Mouse (Mus musculus) myocyte (in vitro differentiated cells): ENCODE data around the gene Brca2. TPM values are rescaled to one million over a fixed set of nuclear protein-coding genes. Genes with fewer than 3 reads are reported as not detected.

Experiments
- H3K27me3 ChIP-seq: one replicate; pipeline ENCODE4 v1.6.1; 2011; ENCODE audit not compliant: control insufficient read depth, insufficient read depth, insufficient read length
- H3K36me3 ChIP-seq: one replicate; pipeline ENCODE4 v1.6.1; 2011; ENCODE audit not compliant: control insufficient read depth, insufficient read depth
- H3K4me2 ChIP-seq: one replicate; pipeline ENCODE4 v1.6.1; 2011; ENCODE audit warnings: low read depth, control low read depth
- H3K4me3 ChIP-seq: one replicate; pipeline ENCODE4 v1.5.1; 2011; ENCODE audit warnings: mild to moderate bottlenecking, control low read depth, moderate library complexity
- H3K79me2 ChIP-seq: one replicate; pipeline ENCODE4 v1.6.1; 2011; ENCODE audit not compliant: control insufficient read depth, insufficient read depth
- H3ac ChIP-seq: one replicate; pipeline ENCODE4 v1.6.1; 2011; ENCODE audit not compliant: control insufficient read depth, insufficient read length
- CEBPB ChIP-seq: IDR thresholded peaks from 2 replicates; pipeline ENCODE4 v1.6.1; 2011; ENCODE audit warnings: mild to moderate bottlenecking, moderate library complexity; ENCODE audit not compliant: poor library complexity, insufficient read depth, severe bottlenecking
- E2F4 ChIP-seq: IDR thresholded peaks from one replicate; pipeline ENCODE4 v1.6.1; 2011; ENCODE audit warnings: mild to moderate bottlenecking, control low read depth, moderate library complexity; ENCODE audit not compliant: insufficient read depth
- MAX ChIP-seq: IDR thresholded peaks from one replicate; pipeline ENCODE4 v1.6.1; 2011; ENCODE audit warnings: low read depth, mild to moderate bottlenecking, control low read depth
- MYOD1 ChIP-seq, 3 experiments: IDR thresholded peaks; one replicate each; pipeline ENCODE4 v1.6.1; 2011; ENCODE audit warnings: control low read depth in 2 of 3, low read depth in 2 of 3, mild to moderate bottlenecking in 2 of 3, moderate library complexity in 1 of 3; ENCODE audit not compliant: insufficient read length in 2 of 3, control insufficient read depth in 1 of 3
- MYOG ChIP-seq, 3 experiments: IDR thresholded peaks; one replicate each; pipeline ENCODE4 v1.6.1; 2011; ENCODE audit warnings: control low read depth in 2 of 3, low read depth in 2 of 3, mild to moderate bottlenecking in 2 of 3; ENCODE audit not compliant: insufficient read length in 2 of 3, control insufficient read depth in 1 of 3, insufficient read depth in 1 of 3
- POLR2A ChIP-seq: IDR thresholded peaks from one replicate; pipeline ENCODE4 v1.6.1; 2011; ENCODE audit warnings: low read depth, mild to moderate bottlenecking, control low read depth, moderate library complexity; ENCODE audit not compliant: insufficient read length
- POLR2AphosphoS2 ChIP-seq: IDR thresholded peaks from one replicate; pipeline ENCODE4 v1.6.1; 2011; ENCODE audit warnings: low read depth, control low read depth; ENCODE audit not compliant: insufficient read length
- REST ChIP-seq: IDR thresholded peaks from one replicate; pipeline ENCODE4 v1.6.1; 2011; ENCODE audit warnings: mild to moderate bottlenecking, control low read depth, moderate library complexity; ENCODE audit not compliant: insufficient read depth, insufficient read length
- SRF ChIP-seq: IDR thresholded peaks from one replicate; pipeline ENCODE4 v1.6.1; 2011; ENCODE audit warnings: low read depth; ENCODE audit not compliant: control insufficient read depth, insufficient read length
- TCF12 ChIP-seq: IDR thresholded peaks from one replicate; pipeline ENCODE4 v1.6.1; 2011; ENCODE audit warnings: mild to moderate bottlenecking, control low read depth; ENCODE audit not compliant: poor library complexity, insufficient read depth, severe bottlenecking
- TCF3 ChIP-seq: IDR thresholded peaks from one replicate; pipeline ENCODE4 v1.6.1; 2011; ENCODE audit warnings: low read depth, control low read depth; ENCODE audit not compliant: insufficient read length
- USF1 ChIP-seq: IDR thresholded peaks from one replicate; pipeline ENCODE4 v1.6.1; 2011; ENCODE audit warnings: low read depth, mild to moderate bottlenecking, control low read depth, moderate library complexity
- polyA plus RNA-seq: library from polyadenylated mRNA; unstranded; fragments of >200 nt; fragmentation: generic; extraction: Trizol; gene quantifications from one replicate; pipeline ENCODE4 v1.2.1, GENCODE M21; 2012; ENCODE audit warnings: missing spikeins

Brca2 gene
- polyA plus RNA-seq, 1 experiment, result 2.1 TPM

DNA sequence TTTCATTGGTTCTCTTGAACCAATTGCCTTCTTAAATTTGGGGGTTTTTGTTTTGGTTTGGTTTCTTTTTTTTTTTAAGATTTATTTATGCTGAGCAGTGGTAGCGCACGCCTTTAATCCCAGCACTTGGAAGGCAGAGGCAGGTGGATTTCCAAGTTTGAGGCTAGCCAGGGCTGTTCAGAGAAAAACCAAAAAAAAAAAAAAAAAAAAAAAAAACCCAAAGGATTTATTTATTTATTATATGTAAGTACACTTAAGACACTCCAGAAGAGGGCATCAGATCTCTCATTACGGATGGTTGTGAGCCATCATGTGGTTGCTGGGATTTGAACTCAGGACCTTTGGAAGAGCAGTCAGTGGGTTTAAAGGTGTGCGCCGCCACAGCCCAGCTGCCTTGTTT lies 38.4 kb downstream of the Brca2 start:
- H3K79me2 ChIP-seq, result no peaks in the 10 kb centered on the region
- no peak overlapping the region for H3K4me2 ChIP-seq
- no peak for TF ChIP-seq POLR2A
- no peak for TF ChIP-seq MYOD1 (IDR thresholded peaks at IDR 0.05; ENCODE audit: control insufficient read depth in 1 of 3, insufficient read length in 2 of 3, low read depth in 2 of 3)
- no peak for TF ChIP-seq MYOG (IDR thresholded peaks at IDR 0.05; ENCODE audit: control insufficient read depth in 1 of 3, insufficient read depth in 1 of 3, insufficient read length in 2 of 3, low read depth in 2 of 3)
- TF ChIP-seq E2F4, result no peak
- no peak for TF ChIP-seq TCF3
- no peak for TF ChIP-seq TCF12
- TF ChIP-seq REST, result no peak
- TF ChIP-seq MAX, result no peak
- no peak for TF ChIP-seq POLR2AphosphoS2
- H3ac ChIP-seq, result no peak overlapping the region
- H3K27me3 ChIP-seq, result no peaks in the 10 kb centered on the region
- H3K4me3 ChIP-seq, result no peak overlapping the region
- H3K36me3 ChIP-seq, result no peaks in the 10 kb centered on the region

DNA sequence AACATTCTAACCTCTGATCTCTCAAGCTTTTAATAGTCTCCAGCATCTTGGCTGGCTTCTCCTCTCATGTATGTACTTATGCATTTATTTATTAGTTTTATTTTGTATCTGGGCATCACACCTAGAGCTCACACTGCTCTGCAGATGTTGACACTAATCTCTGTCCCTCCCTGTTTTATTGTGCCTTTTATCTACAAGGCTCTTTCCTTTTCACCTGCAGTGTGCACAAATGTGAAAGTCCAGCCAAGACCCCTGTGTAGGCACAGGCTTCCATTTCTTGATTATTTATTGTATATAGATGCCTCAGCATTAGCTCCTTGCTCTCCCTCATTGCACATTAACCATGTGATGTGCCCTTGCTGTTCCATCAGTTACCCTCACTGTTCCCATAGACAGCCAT lies 38.9 kb downstream of the Brca2 start:
- TF ChIP-seq E2F4 (no peak), POLR2A (no peak), CEBPB (no peak), USF1 (no peak), TCF3 (no peak), MYOD1 (IDR thresholded peaks at IDR 0.05; ENCODE audit: control insufficient read depth in 1 of 3, insufficient read length in 2 of 3, low read depth in 2 of 3) (no peak), SRF (no peak), REST (no peak), TCF12 (no peak)
- no peaks in the 10 kb centered on the region for H3K79me2 ChIP-seq
- H3K27me3 ChIP-seq, result no peaks in the 10 kb centered on the region
- H3K36me3 ChIP-seq, result no peaks in the 10 kb centered on the region
- no peak overlapping the region for H3ac ChIP-seq
- H3K4me3 ChIP-seq, result no peak overlapping the region
- no peak overlapping the region for H3K4me2 ChIP-seq

DNA sequence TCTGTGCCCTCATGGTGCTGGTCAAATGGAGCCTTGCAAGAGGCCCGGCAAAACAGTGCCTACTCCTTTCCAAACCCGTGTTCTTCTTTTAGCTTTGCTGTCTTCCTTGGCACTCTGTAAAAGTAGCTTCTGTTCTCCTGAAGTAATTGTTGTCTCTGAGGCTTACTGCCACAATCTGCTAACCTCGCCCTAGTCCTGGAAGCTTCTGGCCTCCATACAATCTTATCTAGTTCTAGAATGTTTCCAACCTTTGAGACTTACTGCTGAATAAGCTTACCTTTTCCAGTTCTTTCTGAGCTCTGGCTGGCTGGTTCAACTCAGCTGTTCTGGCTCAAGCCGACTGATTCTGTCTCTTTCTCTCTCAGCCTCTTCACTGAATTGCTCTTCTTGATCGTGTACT lies 39.4 kb downstream of the Brca2 start:
- Histone ChIP-seq H3K4me3 (no peak overlapping the region), H3K27me3 (no peaks in the 10 kb centered on the region), H3K79me2 (no peaks in the 10 kb centered on the region), H3ac (no peak overlapping the region), H3K36me3 (no peaks in the 10 kb centered on the region), H3K4me2 (no peak overlapping the region)
- TF ChIP-seq USF1, result no peak
- no peak for TF ChIP-seq TCF12
- TF ChIP-seq MYOD1 (IDR thresholded peaks at IDR 0.05; ENCODE audit: control insufficient read depth in 1 of 3, insufficient read length in 2 of 3, low read depth in 2 of 3), result no peak
- TF ChIP-seq MAX, result no peak
- no peak for TF ChIP-seq TCF3
- no peak for TF ChIP-seq SRF
- TF ChIP-seq MYOG (IDR thresholded peaks at IDR 0.05; ENCODE audit: control insufficient read depth in 1 of 3, insufficient read depth in 1 of 3, insufficient read length in 2 of 3, low read depth in 2 of 3), result no peak
- TF ChIP-seq E2F4, result no peak
- no peak for TF ChIP-seq CEBPB
- TF ChIP-seq POLR2A, result no peak
- TF ChIP-seq POLR2AphosphoS2, result no peak
- no peak for TF ChIP-seq REST

- Histone ChIP-seq H3ac (no peak overlapping the region), H3K36me3 (peaks cover 11% of the 10 kb centered on the region), H3K4me3 (no peak overlapping the region), H3K79me2 (no peaks in the 10 kb centered on the region), H3K4me2 (no peak overlapping the region), H3K27me3 (no peaks in the 10 kb centered on the region)
- no peak for TF ChIP-seq MAX
- TF ChIP-seq E2F4, result no peak
- no peak for TF ChIP-seq TCF12
- no peak for TF ChIP-seq MYOG (IDR thresholded peaks at IDR 0.05; ENCODE audit: control insufficient read depth in 1 of 3, insufficient read depth in 1 of 3, insufficient read length in 2 of 3, low read depth in 2 of 3)
- no peak for TF ChIP-seq REST
- no peak for TF ChIP-seq MYOD1 (IDR thresholded peaks at IDR 0.05; ENCODE audit: control insufficient read depth in 1 of 3, insufficient read length in 2 of 3, low read depth in 2 of 3)
- no peak for TF ChIP-seq USF1
- no peak for TF ChIP-seq TCF3
- TF ChIP-seq CEBPB, result no peak
- TF ChIP-seq POLR2A, result no peak
- TF ChIP-seq POLR2AphosphoS2, result no peak
- TF ChIP-seq SRF, result no peak
Measured at GRCm38 (mm10) chr5:150564426-150564825, 42.0 kb downstream of the Brca2 start.

DNA sequence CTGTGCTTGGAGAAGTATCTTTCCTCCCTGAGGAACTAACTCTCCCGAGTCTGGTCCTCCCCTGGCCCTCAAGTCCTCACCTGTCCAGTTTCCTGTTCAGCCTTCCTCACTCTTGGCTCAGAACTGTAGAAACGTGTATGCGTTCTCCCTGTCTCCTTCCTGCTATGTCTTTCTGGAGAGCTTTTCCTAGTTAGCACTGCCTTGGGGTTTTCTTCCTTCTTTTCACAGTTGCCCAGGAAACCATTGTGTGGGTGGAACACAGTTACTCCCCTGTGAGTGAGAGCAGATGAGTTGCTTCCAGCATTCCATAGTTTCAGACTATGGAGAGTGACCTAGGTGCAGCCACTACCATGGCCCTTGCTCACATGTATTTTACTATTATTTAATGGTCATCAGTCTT lies 43.8 kb downstream of the Brca2 start:
- H3K36me3 ChIP-seq, result peaks cover 11% of the 10 kb centered on the region
- no peak overlapping the region for H3ac ChIP-seq
- H3K4me2 ChIP-seq, result no peak overlapping the region
- no peak overlapping the region for H3K4me3 ChIP-seq
- TF ChIP-seq TCF12, result no peak
- TF ChIP-seq TCF3, result no peak
- no peak for TF ChIP-seq USF1
- no peak for TF ChIP-seq MYOG (IDR thresholded peaks at IDR 0.05; ENCODE audit: control insufficient read depth in 1 of 3, insufficient read depth in 1 of 3, insufficient read length in 2 of 3, low read depth in 2 of 3)
- no peak for TF ChIP-seq CEBPB
- TF ChIP-seq REST, result no peak
- no peak for TF ChIP-seq MYOD1 (IDR thresholded peaks at IDR 0.05; ENCODE audit: control insufficient read depth in 1 of 3, insufficient read length in 2 of 3, low read depth in 2 of 3)
- TF ChIP-seq POLR2A, result no peak
- no peak for TF ChIP-seq SRF
- no peak for TF ChIP-seq E2F4
- no peak for TF ChIP-seq MAX
- TF ChIP-seq POLR2AphosphoS2, result no peak
- H3K79me2 ChIP-seq, result no peaks in the 10 kb centered on the region
- no peaks in the 10 kb centered on the region for H3K27me3 ChIP-seq
